Mouse (Mus musculus): ENCODE results near the gene Tapbp.

GRCm38 (mm10) chr17:33920282-33921097, 4.8 kb downstream of the Tapbp start:
- peak; percentile 60 to 86 for TF ChIP-seq CTCF (conservative IDR thresholded peaks at IDR 0.05 in 1 of 2, IDR thresholded peaks at IDR 0.05 in 1 of 2; ENCODE audit: low read depth in 2 of 2, low read length in 2 of 2)
- TF ChIP-seq ZNF384 (IDR thresholded peaks at IDR 0.05; ENCODE audit: low read depth, low read length) = no peak
- TF ChIP-seq EP300 (IDR thresholded peaks at IDR 0.05; ENCODE audit: low read length) = no peak; the same call in none of the 2 replicates
- TF ChIP-seq USF1 (IDR thresholded peaks at IDR 0.05; ENCODE audit: low read depth, low read length) = no peak
